Mouse (Mus musculus) large intestine, adult 2 months (tissue): ENCODE measurements around the gene Slc38a10. TPM values are rescaled to one million over a fixed set of nuclear protein-coding genes. Genes with fewer than 3 reads are reported as not detected.

Source experiments
- DNase-seq: peaks from one replicate; pipeline ENCODE4 v3.0.0-alpha.2; 2012; ENCODE audit warnings: low read depth, low spot score
- WGBS: fragments of 180-500 bp; shearing (Covaris S2); methylation state at CpG from one replicate; pipeline ENCODE4 v1.1.7; 2018; 5-methylcytosine and 5-hydroxymethylcytosine counted together
- polyA plus RNA-seq: library from polyadenylated mRNA; depleted of rRNA; stranded (reverse); fragments of >200 nt; gene quantifications from 2 replicates; pipeline ENCODE4 v1.2.3, GENCODE M21; 2012; rRNA removed

Slc38a10 gene
- polyA plus RNA-seq, 1 experiment: 67.3 TPM

- no peak for DNase-seq
- 93% methylated on average over 27 of the region's 27 CpGs for WGBS
Observed at GRCm38 (mm10) chr11:120070286-120070930, 80.7 kb downstream of the Slc38a10 start.

- 73% methylated on average over 11 of the region's 11 CpGs for WGBS
Observed at GRCm38 (mm10) chr11:120069261-120069660, 81.9 kb downstream of the Slc38a10 start.

DNA sequence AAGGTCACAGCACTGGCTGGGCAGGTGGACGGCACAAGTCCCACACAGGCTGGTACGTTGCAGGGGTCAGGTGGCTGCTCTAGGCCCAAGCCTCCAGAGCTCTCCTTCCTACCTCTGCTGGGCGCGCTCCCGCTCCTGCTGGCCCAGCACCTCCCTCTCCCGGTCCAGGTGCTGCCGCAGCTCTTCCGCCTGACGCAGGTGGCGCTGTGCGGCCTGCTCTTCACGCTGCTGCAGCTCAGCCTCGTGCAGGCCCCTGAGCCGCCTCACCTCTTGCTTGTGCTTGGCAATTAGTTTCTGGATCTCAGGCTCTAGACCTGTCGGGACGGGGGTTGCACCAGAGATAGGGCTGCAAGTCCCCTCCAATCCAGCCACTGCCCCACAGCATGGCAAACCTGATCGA lies 83.3 kb downstream of the Slc38a10 start:
- WGBS: 76% methylated on average over 17 of the region's 17 CpGs

More at GRCm38 (mm10) chr11:120069261-120069660, 81.9 kb downstream of the Slc38a10 start:
- DNase-seq: no peak

GRCm38 (mm10) chr11:120065291-120065690 lies 85.9 kb downstream of the Slc38a10 start:
- no peak for DNase-seq
- 35% methylated on average over 10 of the region's 10 CpGs for WGBS

More for the DNA sequence above, 83.3 kb downstream of the Slc38a10 start:
- no peak for DNase-seq

DNA sequence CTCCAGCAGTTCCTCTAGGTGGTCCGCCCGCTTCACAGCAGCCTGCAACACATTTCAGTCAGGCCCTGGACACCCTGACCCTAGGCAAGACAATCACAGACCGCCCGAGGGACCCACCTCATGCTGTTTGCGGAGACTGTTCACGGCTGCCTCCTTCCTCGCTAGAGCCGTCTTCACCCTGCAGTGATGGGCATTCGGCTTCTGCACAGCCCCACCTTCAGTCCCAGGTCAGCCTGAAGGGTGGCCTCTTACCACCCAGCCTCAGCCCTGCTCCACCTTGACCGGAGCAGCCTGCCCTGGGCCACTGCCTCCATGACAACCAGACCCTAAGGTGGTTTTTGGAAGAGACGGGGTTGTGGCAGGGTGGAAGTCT lies 86.5 kb downstream of the Slc38a10 start:
- DNase-seq: no peak
- 94% methylated on average over 11 of the region's 11 CpGs for WGBS

DNA sequence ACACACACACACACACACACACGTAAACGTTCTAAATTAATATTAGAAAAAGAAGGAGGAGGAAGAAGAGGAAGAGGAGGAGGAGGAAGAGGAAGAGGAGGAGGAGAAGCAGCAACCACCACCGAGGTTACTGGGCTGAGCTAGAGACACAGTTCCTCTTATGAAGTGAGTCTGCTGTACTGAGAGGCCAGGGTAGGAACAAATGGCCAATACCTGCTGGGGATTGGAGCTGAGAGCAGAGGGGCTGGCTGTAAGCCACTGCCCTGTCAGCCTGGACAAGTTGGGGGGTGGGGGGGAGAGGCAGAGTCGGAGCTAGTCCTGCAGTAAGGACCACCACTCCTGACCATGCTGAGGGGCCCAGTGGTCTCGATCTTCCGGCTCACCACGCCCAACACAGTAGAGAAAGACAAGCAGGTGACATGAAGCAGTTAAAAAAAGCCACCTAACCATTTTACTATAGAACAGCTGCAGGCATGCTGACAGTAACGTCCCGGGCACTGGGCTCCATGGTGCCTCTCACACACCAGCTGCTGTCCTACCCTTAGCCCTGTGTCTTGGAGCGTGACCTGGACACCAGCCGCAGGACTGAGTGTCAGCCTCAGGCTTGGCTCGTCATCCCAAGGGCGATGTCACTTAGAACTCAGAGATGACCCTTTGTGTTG lies 87.0 kb downstream of the Slc38a10 start:
- 83% methylated on average over 13 of the region's 13 CpGs for WGBS
- no peak for DNase-seq

- DNase-seq: no peak
- WGBS: 92% methylated on average over 5 of the region's 5 CpGs
Observed at GRCm38 (mm10) chr11:120063326-120063725, 87.8 kb downstream of the Slc38a10 start.

DNA sequence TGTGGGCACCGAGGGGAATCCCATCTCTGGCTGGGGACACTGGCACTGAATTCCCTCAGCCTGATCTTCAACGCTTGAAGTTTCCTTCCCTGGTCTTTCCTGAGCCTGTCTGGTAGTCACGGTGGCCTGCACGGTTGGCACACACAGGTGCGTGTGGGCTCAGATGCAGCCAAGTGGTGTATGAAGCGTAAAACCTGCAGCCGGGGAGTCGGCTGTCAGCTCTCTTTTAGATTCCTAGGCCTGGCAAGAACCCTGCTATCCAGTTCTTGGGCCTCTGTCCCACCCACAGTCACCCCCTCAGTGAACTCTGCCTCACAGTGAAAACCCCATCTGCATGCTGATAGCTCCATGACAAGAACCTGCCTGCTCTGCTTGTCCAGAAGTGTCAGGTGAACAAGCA lies 90.5 kb downstream of the Slc38a10 start:
- no peak for DNase-seq
- WGBS: 38% methylated on average over 8 of the region's 8 CpGs

GRCm38 (mm10) chr11:120055953-120056732 lies 95.0 kb downstream of the Slc38a10 start:
- whole genome bisulfite sequencing: 89% methylated on average over 12 of the region's 12 CpGs

More at GRCm38 (mm10) chr11:120055953-120056732, 95.0 kb downstream of the Slc38a10 start:
- no peak for DNase-seq

Other genes with a start within 250 kb of the Slc38a10 start
- 87.3 and 98.5 TPM in 2 replicates for gene Chmp6, start 237.9 kb downstream of the Slc38a10 start, polyA plus RNA-seq
- gene Baiap2, start 208.6 kb downstream of the Slc38a10 start, polyA plus RNA-seq: 8.8 and 10.9 TPM in 2 replicates
- gene Aatk, start 104.2 kb downstream of the Slc38a10 start, polyA plus RNA-seq: 4.1 and 5.3 TPM in 2 replicates
- 4.0 and 4.6 TPM in 2 replicates for gene Cep131, start 64.5 kb downstream of the Slc38a10 start, polyA plus RNA-seq
- gene Tepsin, start 52.6 kb downstream of the Slc38a10 start, polyA plus RNA-seq: 51.1 and 76.8 TPM in 2 replicates
- gene Ndufaf8, start 52.4 kb downstream of the Slc38a10 start, polyA plus RNA-seq: 53.1 and 56.0 TPM in 2 replicates
- gene Bahcc1, start 81.6 kb upstream of the Slc38a10 start, polyA plus RNA-seq: 7.6 and 8.2 TPM in 2 replicates
- gene Actg1, start 197.2 kb upstream of the Slc38a10 start, polyA plus RNA-seq: 1,539 and 1,751 TPM in 2 replicates
- not detected in 2 replicates for gene Fscn2, start 210.2 kb upstream of the Slc38a10 start, polyA plus RNA-seq
- 33.5 and 34.5 TPM in 2 replicates for gene Faap100, start 227.4 kb upstream of the Slc38a10 start, polyA plus RNA-seq